Mouse (Mus musculus) embryonic facial prominence, embryonic 11.5 days (tissue): ENCODE measurements around the gene Serpina1a. TPM values are rescaled to one million over a fixed set of nuclear protein-coding genes. Genes with fewer than 3 reads are reported as not detected.
"Not testable (repeated sequence)": the region's sequence is repeated elsewhere in the genome, so short reads cannot be mapped to it uniquely, and the experiment has no call there.

Source experiments
- ATAC-seq: fragments of 200-750 bp; cut with Nextera tagmentation; replicated peaks from 2 replicates; pipeline ENCODE4 v1.8.0; 2017; ENCODE audit warnings: low read depth; ENCODE audit not compliant: insufficient number of reproducible peaks, low FRiP score, low TSS enrichment
- DNase-seq: peaks from one replicate; pipeline ENCODE4 v3.0.0-alpha.2; 2015; ENCODE audit warnings: low spot score
- H3K27ac ChIP-seq: fragments of 300-500 bp; sonication (generic); replicated peaks from 2 replicates; pipeline ENCODE4 v1.5.1; 2014; ENCODE audit warnings: mild to moderate bottlenecking, low read depth, low read length, control low read depth
- H3K27me3 ChIP-seq: fragments of 300-500 bp; sonication (generic); 2 replicates; pipeline ENCODE4 v1.6.1; 2014; ENCODE audit warnings: mild to moderate bottlenecking, low read length, moderate library complexity, mixed read lengths; ENCODE audit not compliant: control insufficient read depth, insufficient read depth
- H3K36me3 ChIP-seq: fragments of 300-500 bp; sonication (generic); replicated peaks from 2 replicates; pipeline ENCODE4 v1.6.1; 2014; ENCODE audit warnings: low read depth, mild to moderate bottlenecking, low read length, moderate library complexity, mixed read lengths; ENCODE audit not compliant: control insufficient read depth, insufficient read depth
- H3K4me1 ChIP-seq: fragments of 300-500 bp; sonication (generic); 2 replicates; pipeline ENCODE4 v1.6.1; 2014; ENCODE audit warnings: low read length, mixed read lengths; ENCODE audit not compliant: control insufficient read depth, insufficient read depth
- H3K4me2 ChIP-seq: fragments of 300-500 bp; sonication (generic); 2 replicates; pipeline ENCODE4 v1.6.1; 2014; ENCODE audit warnings: low read depth, mild to moderate bottlenecking, control low read depth, low read length, moderate library complexity
- H3K4me3 ChIP-seq: fragments of 300-500 bp; sonication (generic); 2 replicates; pipeline ENCODE4 v1.5.1; 2014; ENCODE audit warnings: low read depth, low read length, control low read depth
- H3K9ac ChIP-seq: fragments of 300-500 bp; sonication (generic); replicated peaks from 2 replicates; pipeline ENCODE4 v1.6.1; 2014; ENCODE audit warnings: mild to moderate bottlenecking, control low read depth, low read length
- H3K9me3 ChIP-seq: fragments of 300-500 bp; sonication (generic); replicated peaks from 2 replicates; pipeline ENCODE4 v1.6.1; 2016; ENCODE audit warnings: mild to moderate bottlenecking, low read length, inconsistent platforms, mixed read lengths; ENCODE audit not compliant: control insufficient read depth
- WGBS: fragments of 180-500 bp; shearing (Covaris S2); extraction: QIAGEN DNeasy Blood & Tissue Kit; methylation state at CpG from one replicate; pipeline ENCODE4 v1.1.7; 2014; 5-methylcytosine and 5-hydroxymethylcytosine counted together
- polyA plus RNA-seq: library from polyadenylated mRNA; unstranded; fragments of >200 nt; fragmentation: Nextera tagmentation; extraction: Ambion mirVana; gene quantifications from 2 replicates; pipeline ENCODE4 v1.2.1, GENCODE M21; 2014

Serpina1a gene
- polyA plus RNA-seq, 1 experiment from 2014 or later: not detected

DNA sequence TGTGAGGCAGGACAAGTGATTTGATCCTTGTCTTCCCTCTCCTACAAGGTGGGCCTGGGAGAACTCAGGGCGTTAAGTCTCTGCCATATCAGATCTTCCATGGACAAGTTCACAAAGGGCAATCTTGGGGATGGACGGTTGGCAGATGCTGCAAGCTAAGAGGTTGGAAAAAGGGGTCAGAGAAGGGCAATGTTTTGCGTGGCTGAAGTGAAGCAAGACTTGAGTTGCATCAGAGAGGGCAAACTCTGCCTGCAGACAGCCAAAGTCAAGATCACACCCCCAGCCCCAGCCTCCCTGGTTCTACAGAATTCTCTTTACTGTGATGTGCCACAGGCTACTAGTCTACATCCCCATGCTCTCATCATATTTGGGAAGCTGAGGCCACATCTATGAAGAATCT, 3.8 kb downstream of the Serpina1a start:
- ATAC-seq, H3K9ac ChIP-seq, H3K27me3 ChIP-seq, H3K27ac ChIP-seq, DNase-seq, H3K4me3 ChIP-seq, H3K4me2 ChIP-seq, H3K9me3 ChIP-seq, H3K4me1 ChIP-seq, H3K36me3 ChIP-seq: not testable (repeated sequence)
- 76% methylated on average over 3 of the region's 3 CpGs for WGBS

DNA sequence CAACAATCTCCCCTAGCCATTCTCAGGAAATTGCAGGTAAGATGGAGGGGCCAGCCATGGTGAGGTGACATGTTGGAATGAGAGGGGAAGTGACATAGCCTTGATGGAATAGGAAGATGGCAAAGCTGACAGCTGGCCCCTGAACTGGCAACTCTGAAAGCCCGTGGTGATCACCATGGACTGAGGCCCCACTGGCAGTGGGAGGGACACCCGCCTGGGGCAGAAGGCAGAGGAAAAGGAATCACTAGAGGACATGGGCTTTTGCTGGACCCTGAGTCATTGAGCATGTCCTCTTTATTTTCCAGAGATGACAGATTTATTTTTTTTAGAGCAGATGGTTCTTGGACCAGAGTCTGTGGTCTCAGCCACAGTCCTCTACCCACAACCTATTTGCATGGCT, 10.3 kb downstream of the Serpina1a start:
- not testable (repeated sequence) for H3K4me3 ChIP-seq, H3K27ac ChIP-seq, ATAC-seq, H3K36me3 ChIP-seq, H3K9me3 ChIP-seq, DNase-seq, H3K27me3 ChIP-seq, H3K4me2 ChIP-seq, H3K9ac ChIP-seq, H3K4me1 ChIP-seq
- 93% methylated on average over 2 of the region's 2 CpGs for WGBS

DNA sequence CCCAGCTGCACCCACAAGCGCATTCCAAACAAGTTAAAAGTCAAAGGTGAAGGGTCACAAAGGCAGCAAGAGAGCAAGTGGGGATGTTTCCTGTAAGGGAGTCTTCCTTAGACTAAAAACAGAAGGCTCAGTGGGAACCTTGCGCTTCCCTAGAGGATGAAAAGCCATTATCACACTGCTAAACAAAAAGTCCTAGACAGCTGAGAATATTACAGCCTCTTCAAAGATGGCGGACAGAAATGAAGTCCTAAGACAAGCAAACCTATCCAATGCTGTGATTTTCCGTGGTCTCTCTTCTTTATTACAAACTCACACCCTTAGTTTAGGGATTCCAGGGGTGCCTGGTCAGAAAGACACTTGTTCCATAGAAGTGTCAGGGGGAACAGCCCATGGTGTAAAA, 33.1 kb downstream of the Serpina1a start, which contains the start of gene Serpina1b:
Gene Serpina1b, minus strand, starts transcription at position 101 of the 400 bp plus-strand sequence.
- H3K9ac ChIP-seq, DNase-seq, H3K4me1 ChIP-seq, H3K9me3 ChIP-seq, H3K27me3 ChIP-seq, ATAC-seq, H3K27ac ChIP-seq, H3K36me3 ChIP-seq, H3K4me3 ChIP-seq, H3K4me2 ChIP-seq: not testable (repeated sequence)
- WGBS: 85% methylated on average over 4 of the region's 4 CpGs

DNA sequence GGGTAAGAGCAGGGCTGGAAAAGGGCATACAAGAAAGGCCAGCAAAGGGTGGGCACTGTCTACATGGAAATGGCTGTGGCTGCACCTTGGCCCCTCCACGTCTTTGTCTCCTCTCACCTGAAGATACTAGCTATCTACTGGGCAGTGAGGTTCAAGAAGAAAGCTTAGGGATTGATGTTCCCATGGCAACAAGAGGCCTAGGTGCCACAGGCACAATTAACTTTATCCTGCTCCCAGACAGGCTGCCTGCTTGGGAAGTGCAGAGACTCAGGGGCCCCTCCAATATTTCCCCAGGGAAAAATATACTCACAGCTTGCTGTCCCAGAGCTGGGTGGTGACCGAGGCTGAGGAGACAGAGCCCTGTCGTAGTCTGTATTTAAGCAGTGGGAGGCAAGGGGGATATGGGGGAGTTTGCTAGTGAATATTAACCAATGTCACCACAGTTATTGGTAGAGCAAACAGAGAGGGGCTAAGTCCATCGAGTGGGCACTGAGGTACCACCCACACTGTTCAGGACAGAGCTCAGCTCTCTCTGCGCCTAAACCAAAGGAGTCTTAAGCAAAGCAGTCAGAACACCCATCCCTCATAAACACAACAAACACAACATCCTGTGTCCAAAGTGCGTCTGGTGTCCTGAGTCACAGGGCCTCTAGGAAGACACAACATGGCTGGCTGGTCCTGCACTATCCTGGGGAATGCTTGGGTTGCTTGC, 35.5 kb downstream of the Serpina1a start:
- not testable (repeated sequence) for H3K27ac ChIP-seq, H3K9ac ChIP-seq, H3K9me3 ChIP-seq, H3K4me1 ChIP-seq, H3K4me3 ChIP-seq, H3K4me2 ChIP-seq, DNase-seq, H3K27me3 ChIP-seq, ATAC-seq, H3K36me3 ChIP-seq
- WGBS: 87% methylated on average over 6 of the region's 6 CpGs

DNA sequence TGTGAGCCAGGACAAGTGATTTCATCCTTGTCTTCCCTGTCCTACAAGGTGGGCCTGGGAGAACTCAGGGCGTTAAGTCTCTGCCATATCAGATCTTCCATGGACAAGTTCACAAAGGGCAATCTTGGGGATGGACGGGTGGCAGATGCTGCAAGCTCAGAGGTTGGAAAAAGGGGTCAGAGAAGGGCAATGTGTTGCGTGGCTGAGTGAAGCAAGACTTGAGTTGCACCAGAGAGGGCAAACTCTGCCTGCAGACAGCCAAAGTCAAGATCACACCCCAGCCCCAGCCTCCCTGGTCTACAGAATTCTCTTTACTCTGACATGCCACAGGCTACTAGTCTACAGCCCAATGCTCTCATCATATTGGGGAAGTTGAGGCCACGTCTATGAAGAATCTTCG, 39.5 kb downstream of the Serpina1a start:
- not testable (repeated sequence) for DNase-seq, H3K9me3 ChIP-seq, ATAC-seq, H3K36me3 ChIP-seq, H3K27ac ChIP-seq, H3K9ac ChIP-seq, H3K4me2 ChIP-seq, H3K4me1 ChIP-seq, H3K4me3 ChIP-seq, H3K27me3 ChIP-seq
- 76% methylated on average over 5 of the region's 5 CpGs for WGBS

Other genes starting within 250 kb of the Serpina1a start
- gene Serpina10, start 232.1 kb downstream of the Serpina1a start, polyA plus RNA-seq: 0.14 TPM in 1 of 2 replicates, not detected in the other
- gene Serpina6, start 206.3 kb downstream of the Serpina1a start, polyA plus RNA-seq: 0.43 and 0.55 TPM in 2 replicates
- gene Serpina16, start 187.4 kb downstream of the Serpina1a start, polyA plus RNA-seq: not detected in 2 replicates
- gene Serpina1f, start 168.0 kb downstream of the Serpina1a start, polyA plus RNA-seq: not detected in 2 replicates
- not detected in 2 replicates for gene Serpina1d, start 90.0 kb downstream of the Serpina1a start, polyA plus RNA-seq
- gene Serpina1b, start 33.2 kb downstream of the Serpina1a start, polyA plus RNA-seq: 0.46 TPM in 1 of 2 replicates, not detected in the other
- 0.31 TPM in 1 of 2 replicates, not detected in the other for gene Serpina1c, start 41.3 kb upstream of the Serpina1a start, polyA plus RNA-seq
- not detected in 2 replicates for gene Serpina1e, start 95.4 kb upstream of the Serpina1a start, polyA plus RNA-seq
- not detected in 2 replicates for gene Serpina11, start 126.4 kb upstream of the Serpina1a start, polyA plus RNA-seq
- not detected in 2 replicates for gene Serpina9, start 150.2 kb upstream of the Serpina1a start, polyA plus RNA-seq
- not detected in 2 replicates for gene Serpina12, start 180.9 kb upstream of the Serpina1a start, polyA plus RNA-seq
- gene Serpina5, start 237.6 kb upstream of the Serpina1a start, polyA plus RNA-seq: not detected in 2 replicates
- gene Serpina3a, start 249.2 kb upstream of the Serpina1a start, polyA plus RNA-seq: not detected in 2 replicates